Mouse (Mus musculus) heart, adult 2 months (tissue): Measurements from ENCODE around the gene Cox8b.

Experiments
- CTCF ChIP-seq: fragments of 200-600 bp; IDR thresholded peaks from 2 replicates; pipeline ENCODE4 v1.8.1; 2022; ENCODE audit warnings: antibody characterized with exemption, mild to moderate bottlenecking, moderate library complexity
- EP300 ChIP-seq: fragments of 200-500 bp; IDR thresholded peaks from 2 replicates; pipeline ENCODE4 v1.6.1; 2011; ENCODE audit warnings: low read depth, low read length, control low read depth; ENCODE audit not compliant: insufficient read depth

DNA sequence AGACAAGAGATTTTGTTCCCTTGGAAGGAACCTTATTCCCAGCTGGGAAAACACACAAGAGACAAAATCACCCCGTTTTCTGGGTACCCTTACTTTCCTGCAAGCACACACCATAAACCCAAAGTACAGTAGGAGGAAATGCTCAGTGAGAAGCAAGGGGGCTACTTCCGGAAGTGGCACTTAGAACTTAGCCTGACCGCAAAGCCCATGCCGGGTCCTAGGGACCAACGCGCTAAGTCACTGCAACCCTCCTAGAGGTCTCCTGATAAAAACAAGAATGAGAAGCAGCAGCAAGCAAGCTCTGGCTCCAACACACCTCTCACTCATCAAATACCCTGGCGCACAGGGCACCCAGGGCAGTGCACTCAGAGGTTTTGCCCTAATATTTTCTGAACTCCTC lies 20.9 kb downstream of the Cox8b start:
- TF ChIP-seq CTCF (no peak), EP300 (no peak)
